Mouse (Mus musculus): ENCODE measurements around the gene Xiap.

The Xiap gene

DNA sequence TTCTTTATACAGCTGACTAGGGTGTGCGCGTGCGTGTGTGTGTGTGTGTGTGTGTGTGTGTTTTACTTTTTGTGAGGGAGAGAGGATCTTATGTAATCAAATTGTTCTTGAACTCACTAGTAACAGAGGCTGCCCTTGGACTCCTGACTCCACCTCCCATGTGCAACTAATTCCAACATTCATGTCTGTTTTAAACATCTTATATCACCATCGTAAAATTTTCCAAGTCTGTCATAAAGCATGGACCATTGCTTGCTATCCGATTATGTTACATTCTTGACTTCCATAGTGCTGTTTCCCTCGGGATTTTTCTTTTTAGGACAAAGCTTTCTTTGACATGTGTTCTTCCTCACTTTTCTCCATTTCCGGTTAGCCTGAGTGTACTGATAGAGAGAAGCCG, 28.3 kb downstream of the Xiap start:
- no peak for DNase-seq (ENCODE audit: low read depth, low spot score)

DNA sequence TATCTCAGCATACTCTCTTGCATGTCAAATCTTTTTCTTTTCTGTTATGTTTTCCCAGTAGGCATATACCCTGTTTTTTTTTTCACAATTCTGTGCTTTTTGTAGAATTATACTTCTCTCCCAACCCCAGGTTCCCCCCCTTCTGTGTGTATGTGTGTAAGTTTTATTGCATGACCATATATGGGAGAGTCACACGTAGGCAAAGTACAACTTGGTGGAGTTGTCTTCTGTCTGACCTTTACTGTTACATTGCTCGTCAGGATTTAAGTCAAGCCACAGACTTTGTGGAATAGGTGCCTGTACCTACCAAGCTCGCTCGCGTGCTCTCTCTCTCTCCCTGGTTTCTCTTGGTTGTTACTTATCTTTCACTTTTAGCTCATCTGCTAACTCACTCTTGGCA, 28.7 kb downstream of the Xiap start:
- no peak for DNase-seq (ENCODE audit: low read depth, low spot score)

DNA sequence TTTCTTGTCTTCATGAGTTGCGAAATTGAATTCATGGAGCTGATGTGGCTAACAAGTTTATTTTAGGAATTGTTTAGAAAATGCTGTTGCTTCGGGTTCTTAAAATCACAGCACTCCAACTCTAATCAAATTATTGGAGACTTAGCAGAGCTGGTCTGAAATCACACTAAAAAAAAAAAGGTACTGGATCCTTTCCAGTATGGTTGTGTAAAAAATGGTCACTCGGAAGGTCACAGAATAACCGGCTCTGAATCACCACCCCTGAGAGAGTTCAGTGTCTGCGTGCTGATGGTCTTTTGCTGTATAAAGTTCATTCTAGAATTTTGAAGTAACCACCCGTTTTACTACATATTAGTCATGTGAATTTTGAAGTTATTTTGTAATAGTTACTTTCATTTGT, 47.7 kb downstream of the Xiap start:
- no peak for DNase-seq (ENCODE audit: low read depth, low spot score)

DNA sequence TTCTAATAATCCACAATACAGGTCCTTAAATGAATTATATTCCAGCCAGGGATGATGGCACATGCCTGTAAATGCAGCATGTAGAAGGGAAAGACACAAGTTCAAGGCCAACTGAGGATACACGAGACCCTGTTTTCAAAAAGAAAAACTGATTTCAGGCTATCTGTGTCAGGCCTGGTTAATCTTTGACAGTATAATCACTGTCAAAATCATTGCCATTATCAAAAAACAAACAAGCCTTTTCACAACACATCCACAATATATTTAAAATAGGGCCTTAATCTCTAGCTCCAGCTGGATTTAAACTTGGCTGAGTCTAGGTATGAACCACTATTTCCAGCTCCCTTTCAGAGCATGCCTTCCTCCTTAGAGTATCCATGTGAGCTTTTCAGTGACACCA, 51.1 kb downstream of the Xiap start:
- DNase-seq (ENCODE audit: low read depth, low spot score) = no peak

DNA sequence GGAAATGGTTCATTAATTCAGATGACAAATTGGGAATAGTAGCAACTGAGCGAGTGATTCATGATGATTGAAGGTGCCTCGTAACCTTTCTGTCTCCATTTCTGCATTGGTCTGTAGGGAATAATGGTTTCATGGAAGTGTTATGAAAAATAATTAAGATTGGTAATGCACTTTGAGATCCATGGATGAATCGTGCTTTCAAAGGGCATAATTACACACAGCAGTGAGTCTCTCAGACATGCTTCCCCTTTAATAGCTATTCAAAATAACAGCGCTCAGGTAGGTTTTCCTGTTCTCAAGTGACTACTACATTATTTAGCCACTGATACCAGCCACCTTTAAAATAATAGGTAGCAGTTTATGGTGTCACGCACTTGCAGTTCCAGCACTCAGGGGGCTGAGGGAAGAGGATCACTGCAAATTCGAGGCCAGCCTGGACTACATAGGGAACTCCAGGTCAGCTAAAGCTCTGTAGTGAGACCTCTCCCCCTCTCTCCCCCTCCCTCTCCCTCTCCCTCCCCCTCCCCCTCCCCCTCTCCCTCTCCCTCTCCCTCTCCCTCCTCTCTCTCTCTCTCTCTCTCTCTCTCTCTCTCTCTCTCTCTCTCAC, 60.1 kb downstream of the Xiap start:
- no peak for DNase-seq (ENCODE audit: low read depth, low spot score)

DNA sequence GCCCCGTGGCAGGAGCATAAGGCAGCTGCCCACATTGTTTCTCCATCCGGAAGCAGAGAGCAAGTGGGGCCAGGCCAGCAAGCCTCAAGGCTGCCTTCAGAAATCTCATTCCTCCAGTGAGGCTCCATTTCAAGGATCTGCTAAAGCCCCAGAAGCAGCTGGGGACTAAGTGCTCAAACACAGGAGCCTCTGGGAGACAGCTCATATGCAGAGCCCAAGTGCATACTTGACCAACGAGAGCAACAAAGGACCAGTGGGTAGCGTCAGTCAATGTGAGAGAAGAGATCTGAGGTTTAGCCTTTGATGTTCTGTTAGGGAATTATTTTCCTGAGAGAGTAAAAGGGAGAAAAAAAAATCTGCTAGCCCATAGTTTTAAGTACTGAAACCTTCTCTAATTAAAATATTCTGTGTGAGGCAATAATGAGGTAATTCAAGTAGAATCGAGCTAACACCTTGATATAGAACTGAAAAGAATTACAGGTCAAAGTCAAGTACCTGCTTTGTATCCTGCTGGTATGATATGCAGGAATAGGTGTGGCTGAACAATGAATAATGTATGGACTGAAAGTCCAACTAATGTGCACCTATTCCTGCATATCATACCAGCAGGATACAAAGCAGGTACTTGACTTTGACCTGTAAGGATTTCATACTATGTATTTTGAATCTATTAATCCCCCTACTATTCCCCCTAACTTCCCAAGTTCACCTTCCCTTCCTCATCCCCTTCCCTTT, 65.7 kb downstream of the Xiap start:
- DNase-seq (ENCODE audit: low read depth, low spot score) = no peak

DNA sequence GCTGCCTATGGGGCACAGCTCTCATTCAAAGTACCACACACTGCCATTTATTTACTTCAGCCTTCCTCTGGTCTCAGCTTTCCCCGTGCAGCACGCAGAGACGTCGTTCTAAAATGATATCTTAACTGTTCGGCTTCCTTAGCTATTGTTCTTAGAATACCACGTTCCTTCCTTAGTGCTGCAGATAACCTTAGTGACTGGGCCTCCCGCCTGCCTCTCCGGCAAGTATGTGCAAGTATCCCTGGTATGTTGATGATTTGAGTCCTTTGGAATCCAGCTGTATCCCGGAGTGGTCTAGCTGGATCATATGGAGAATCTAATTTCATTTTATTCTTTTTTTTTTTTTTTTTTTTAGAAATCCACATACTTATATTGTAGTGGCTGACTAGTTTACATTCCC, 80.4 kb downstream of the Xiap start:
- no peak for DNase-seq (ENCODE audit: low read depth, low spot score)

DNA sequence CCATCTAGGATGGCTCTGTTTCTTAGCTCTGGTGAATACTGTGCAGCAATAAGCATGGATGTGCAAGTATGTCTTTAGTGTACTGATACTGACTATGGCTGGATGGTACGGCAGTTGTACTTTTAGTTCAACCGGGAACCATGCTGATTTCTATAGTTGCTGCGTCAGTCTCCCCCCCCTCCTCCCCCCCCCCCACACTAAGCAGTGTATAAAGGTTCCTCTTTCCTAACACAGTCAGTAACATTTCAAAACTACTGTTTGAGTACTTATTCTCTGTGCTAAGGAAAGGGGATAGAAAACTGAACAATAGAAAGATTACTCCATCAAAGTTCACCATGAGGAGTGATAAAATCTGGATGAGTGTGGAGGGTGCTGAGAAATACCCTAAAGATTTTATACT, 83.1 kb downstream of the Xiap start:
- DNase-seq (ENCODE audit: low read depth, low spot score) = no peak

DNA sequence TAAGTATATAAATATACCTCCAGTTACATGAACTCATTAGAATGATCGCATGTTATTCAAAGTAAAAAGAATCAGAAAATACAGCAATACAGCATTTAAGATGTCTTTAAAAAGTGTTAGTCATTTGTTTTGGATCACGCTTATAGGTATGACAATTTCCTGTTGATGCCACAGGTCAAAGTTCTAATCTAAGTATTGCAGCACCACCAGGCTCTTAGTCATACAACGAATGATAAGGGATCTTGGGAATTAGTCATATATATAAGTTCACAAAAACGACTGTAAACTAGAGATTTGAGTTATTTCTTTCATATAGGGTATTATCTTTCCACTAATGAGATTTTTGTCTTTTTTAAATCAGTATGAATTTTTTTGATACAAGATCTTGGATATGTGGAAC, 84.5 kb downstream of the Xiap start:
- no peak for DNase-seq (ENCODE audit: low read depth, low spot score)

DNA sequence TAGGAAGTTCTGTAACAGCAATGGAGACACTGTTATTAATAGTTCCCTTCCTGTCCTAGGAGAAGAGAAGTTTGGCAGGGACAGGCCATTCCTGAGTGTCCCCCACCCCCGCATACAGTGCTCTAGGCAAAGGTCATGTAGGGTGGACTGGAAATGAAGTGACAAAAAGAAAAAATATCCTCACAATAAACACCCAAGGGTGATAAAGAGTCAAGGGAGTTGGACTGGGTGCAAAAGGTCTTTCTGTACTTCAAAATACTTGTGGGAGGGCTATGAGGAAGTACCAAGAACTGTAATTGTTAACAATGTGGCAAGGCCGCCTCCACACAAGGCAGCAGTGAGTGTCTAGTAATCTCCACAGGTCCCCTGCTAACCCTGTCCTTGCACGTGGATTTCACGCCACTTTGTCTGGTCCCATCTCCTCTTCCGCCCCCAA, 88.6 kb downstream of the Xiap start:
- DNase-seq (ENCODE audit: low read depth, low spot score) = no peak

DNA sequence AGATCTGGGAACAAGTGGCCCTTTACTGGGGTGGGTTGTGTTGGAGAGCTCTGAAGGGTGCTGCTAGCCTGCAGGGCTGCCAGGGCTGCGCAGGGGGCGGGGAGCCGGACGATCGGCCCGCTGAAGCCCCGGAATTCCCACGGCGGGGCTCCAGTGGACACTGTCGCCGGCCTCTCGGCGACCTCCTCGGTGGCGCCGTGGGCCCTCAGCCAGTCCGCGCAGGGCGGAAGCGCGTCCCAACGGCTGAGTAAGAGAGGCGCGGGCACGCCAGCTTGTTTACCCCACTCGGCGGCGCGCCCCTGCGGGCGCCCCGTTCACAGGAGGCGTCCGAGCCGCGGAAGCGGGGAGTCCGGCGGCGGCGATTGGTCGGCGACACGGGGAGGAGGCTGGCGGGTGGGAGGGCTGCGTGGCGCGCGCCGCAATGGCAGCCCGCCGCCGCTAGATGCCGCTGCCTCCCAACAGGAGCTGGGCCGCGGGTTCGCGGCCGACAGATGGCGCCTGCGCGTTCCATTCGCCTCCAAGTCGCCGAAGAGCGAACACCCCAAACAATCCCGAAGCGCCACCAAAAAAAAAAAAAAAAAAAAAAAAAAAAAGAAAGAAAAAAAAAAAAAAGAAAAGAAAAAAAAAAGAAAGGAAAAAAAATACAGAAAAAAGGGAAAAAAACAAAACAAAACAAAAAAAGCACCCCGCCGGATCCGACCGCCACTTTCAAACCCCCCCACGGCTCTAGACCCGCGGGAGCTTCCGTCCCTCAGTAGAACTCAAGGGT, 89.5 kb downstream of the Xiap start, which contains the start of gene Stag2:
Gene Stag2 (plus strand): TSS at position 530 of the 769 bp plus-strand sequence.
- peak; percentile 71 for DNase-seq (ENCODE audit: low read depth, low spot score)

DNA sequence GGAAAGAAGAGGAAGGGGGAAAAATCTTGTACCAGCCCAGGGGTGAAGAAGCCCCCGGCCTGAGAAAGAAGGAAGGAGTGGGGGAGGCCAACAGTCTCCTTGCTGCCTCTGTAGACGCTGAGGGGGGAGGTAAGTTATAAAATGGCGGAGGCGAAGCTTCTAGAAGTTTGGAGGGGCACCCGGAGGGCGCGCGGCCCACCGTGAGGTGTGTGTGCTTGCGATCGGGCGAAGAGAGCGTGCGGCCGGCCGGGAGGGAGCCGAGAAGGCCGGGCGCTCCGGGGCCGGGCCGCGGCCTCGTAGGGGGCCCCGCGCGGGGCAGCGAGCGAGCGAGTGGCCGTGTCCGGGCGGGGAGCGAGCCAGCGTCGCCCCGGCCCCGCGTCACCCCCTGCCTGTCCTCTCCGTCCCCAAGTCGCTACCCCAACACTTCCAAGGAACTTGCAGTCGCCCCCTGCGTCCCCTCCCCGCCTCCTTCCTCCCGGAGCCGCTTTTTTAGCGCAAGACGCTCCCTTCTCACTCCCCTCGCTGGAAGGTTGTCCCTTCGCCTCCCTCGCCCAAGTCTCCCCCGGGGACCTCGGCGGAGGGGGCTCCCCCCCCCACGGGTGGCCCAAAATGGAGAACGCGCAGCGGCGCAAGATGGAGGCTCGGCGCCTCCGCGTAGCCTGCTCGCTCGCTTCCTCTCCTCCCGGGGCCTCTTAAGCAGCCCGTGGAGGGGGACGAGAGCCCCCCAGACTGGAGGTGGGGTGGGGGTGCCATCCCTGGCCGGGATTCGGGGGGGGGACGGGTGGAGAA, 90.3 kb downstream of the Xiap start:
- peak; percentile 11 for DNase-seq (ENCODE audit: low read depth, low spot score)

DNA sequence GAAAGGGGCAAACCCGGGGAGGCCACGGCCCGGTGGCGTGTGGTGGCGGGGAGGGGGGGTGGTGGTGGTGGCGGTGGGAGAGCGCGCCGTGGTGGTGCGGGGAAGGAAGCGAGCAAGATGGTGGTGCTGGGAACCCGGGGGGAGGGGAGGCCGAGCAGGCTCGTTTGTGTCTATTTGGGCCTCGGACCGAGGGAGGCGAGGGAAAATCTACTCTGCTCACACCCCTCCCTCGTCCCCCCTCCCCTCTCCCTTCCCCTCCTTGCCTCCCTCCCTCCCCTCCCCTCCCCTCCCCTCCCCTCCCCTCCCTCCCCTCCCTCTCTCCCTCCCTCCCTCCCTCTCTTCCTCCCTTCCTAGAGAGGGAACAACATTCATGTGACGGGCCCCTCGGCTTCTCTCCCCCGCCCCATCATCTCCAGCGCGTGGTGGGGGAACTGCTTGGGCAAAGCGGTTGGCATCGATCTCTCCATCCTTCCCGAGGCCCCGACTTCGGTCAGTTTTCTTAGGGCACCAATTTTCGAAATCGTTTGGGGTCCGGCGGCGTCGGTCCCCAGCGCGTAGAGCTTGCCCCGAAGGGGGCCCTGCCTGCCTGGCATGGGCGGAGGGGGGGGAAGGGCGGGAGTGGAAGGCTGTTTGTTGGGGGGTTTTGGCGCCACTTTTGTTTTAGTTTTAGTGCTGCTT, 91.0 kb downstream of the Xiap start:
- DNase-seq (ENCODE audit: low read depth, low spot score) = peak; percentile 87

DNA sequence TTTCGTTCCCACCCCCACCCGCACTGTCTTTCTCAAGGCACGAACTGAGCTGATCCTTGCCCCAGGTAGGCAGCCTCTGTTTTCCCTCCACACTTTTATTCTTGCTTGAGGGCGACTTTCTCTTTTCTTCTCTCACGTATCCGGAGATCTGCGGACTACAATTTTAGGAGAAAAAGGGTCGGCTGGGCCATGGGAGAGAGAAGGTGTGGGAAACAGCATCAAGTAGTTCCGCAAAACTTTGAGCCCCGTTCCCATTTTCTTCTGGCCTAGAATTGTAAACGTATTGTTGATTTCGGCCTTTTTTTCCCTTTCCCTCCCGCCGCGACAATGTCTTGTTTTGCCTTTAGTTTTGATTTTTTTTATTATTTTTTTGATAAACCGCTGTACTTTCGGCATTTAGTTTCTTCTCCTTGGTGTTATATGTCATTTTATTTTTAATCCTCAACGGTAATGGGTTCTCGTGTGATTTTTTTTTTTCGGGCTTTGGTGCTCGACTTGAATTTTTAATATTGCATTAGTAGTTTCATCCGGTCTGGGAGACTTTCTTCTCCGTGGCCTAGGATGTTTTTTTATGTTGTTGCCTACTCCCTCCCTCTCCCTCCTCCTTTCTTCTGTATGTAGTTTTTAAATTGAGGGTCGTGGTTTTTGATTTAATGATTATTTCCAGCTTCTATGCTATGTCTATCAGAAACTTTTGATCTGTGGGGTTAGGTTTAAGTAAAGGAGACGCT, 91.7 kb downstream of the Xiap start:
- no peak for DNase-seq (ENCODE audit: low read depth, low spot score)

DNA sequence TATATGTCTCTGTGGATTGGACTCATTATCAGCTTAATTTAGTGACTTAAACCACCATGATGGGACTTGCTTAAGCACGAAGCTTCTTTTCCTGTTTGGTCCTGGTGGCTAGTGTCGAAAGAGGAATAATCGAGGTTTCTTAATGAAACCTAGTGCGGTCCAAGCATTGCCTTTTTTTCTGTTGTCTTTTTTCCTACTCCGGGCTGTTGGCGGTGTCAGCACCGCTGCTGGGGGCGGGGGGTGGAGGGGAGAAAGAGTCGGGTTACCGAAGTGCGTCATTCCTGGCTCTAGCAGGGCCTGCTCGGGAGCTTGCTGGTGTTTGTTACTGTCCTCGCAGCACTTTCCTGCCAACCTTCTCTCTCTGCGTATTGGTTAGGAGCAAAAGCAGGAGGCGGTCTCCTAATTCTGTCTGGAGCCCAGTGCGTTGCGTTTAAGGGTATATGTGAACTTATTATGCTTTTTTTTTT, 92.5 kb downstream of the Xiap start:
- peak; percentile 79 for DNase-seq (ENCODE audit: low read depth, low spot score)

DNA sequence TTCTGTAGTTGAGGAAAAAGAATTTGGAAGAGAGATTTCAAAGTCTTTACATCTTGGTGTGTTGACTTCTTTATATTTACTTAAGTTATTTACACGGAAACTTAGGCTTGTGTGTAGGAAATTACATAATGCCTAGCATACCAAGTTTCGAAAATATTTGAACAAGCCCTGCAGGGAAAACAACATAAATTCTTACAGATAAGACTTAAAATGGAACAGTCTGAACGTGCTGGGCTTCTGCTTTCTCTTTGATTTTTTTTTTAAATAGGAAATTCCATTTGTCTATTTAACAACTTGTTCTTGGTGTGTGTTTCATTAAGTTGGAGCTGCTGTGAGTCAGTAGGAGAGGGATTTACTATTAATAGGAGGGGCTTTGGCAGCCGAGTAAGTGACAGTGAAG, 93.6 kb downstream of the Xiap start:
- no peak for DNase-seq (ENCODE audit: low read depth, low spot score)

Data from ES-CJ7 (cell line).